Mouse (Mus musculus): Measurements from ENCODE around the gene Elac2. TPM values are rescaled to one million over a fixed set of nuclear protein-coding genes. Genes with fewer than 3 reads are reported as not detected.

Gene Elac2
- polyA plus RNA-seq (2016; fragmentation: Nextera tagmentation; extraction: Ambion mirVana) = 35.5 and 37.1 TPM in 2 replicates

DNA sequence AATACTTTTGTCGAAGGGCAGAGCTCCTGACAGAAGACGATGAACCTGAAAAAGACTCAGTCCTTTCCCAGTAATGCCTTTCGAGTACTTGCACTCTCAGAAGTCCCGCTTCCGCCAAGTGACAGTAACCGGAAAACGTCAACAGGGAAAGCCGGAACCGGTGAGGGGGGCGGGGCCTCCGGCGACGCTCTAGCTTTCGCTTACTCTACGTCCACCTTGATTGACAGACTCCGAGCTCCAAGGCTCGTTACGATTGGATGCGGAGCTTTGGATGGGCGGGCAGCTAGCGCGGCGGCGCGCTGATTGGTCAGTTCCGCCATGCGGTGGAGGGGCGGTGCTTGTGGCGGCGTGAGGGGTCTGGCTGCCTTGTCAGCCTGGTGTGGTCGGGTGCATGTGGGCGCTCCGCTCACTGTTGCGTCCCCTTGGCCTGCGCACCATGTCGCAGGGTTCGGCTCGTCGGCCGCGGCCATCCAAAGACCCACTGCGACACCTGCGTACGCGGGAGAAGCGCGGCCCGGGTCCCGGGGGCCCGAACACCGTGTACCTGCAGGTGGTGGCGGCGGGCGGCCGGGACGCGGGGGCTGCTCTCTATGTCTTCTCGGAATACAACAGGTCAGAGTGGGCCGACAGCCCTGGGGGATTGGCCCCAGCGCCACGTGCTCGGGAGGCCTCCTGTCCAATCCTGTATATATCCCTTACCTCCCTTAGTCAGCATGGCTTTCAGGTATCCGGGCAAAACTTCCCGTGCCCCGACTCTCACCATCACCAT is at the start of gene Elac2:
Gene Elac2, plus strand, starts transcription at position 319 of the 769 bp plus-strand sequence.
- H3K27me3 ChIP-seq = no peaks in the 10 kb centered on the region
- H3K4me3 ChIP-seq = peak within 1 kb of the TSS; percentile 94
- WGBS = under 1% methylated on average over 61 of the region's 65 CpGs
- H3K9ac ChIP-seq (replicated peaks) = peak within 1 kb of the TSS; percentile 81
- H3K36me3 ChIP-seq = peaks cover 31% of the 10 kb centered on the region
- H3K4me2 ChIP-seq (replicated peaks) = peak within 1 kb of the TSS; percentile 92
- no peaks in the 10 kb centered on the region for H3K9me3 ChIP-seq
- no peak within 1 kb of the TSS; the same call in 1 of the 2 replicates for H3K27ac ChIP-seq (replicated peaks)
- H3K4me1 ChIP-seq = peaks cover 15% of the 10 kb centered on the region
- ATAC-seq (ENCODE audit: low FRiP score, low read depth) = peak; percentile 99

- 97% methylated on average over 2 of the region's 2 CpGs for WGBS
- Histone ChIP-seq H3K36me3 (no peaks in the 10 kb centered on the region), H3K4me1 (no peaks in the 10 kb centered on the region), H3K4me2 (replicated peaks) (no peak overlapping the region), H3K9me3 (no peaks in the 10 kb centered on the region), H3K4me3 (no peak overlapping the region), H3K27ac (replicated peaks) (no peak overlapping the region), H3K9ac (replicated peaks) (no peak overlapping the region), H3K27me3 (no peaks in the 10 kb centered on the region)
- no peak for ATAC-seq (ENCODE audit: low FRiP score, low read depth)
These were observed 49.7 kb upstream of the Elac2 start for GRCm38 (mm10) chr11:64929130-64929529.

DNA sequence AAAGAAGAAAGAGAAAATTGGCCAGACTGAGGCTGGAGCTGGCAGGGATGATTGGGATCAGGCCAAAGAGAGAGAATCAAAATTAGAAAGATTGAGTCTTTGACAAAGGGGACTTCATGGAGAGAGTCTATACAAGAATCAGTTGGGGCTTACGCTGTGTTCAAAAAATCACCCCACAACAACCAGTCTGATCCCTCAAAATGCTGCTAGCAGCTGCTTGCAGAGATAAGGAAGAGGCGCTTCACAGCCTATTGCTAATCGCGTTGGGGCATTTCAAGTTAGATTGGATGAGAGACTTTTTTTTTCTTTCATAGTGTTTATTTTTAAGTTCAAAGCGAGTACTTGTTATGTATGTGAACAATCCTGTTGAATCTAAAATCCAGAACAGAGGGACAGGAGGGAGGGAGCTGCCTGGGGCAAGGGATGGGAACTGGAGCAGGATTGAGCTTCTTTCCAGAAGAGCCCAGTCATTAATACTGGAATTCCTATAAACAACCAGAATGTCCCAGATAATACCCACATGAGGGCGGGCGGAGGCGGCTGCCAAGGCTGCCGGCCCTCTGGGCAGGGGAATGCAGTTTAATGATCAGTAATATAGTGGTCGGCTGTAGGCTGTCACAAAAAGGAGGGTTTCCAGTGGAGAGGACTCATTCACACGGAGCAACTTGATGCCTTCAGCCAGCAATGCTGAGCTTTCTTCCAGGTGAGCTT is 47.6 kb upstream of the Elac2 start:
- no peak overlapping the region for H3K4me2 ChIP-seq (replicated peaks)
- 67% methylated on average over 11 of the region's 11 CpGs for whole genome bisulfite sequencing
- H3K9me3 ChIP-seq = no peaks in the 10 kb centered on the region
- H3K27me3 ChIP-seq = no peaks in the 10 kb centered on the region
- no peaks in the 10 kb centered on the region for H3K4me1 ChIP-seq
- no peak overlapping the region for H3K9ac ChIP-seq (replicated peaks)
- H3K36me3 ChIP-seq = no peaks in the 10 kb centered on the region
- H3K27ac ChIP-seq (replicated peaks) = no peak overlapping the region
- ATAC-seq (ENCODE audit: low FRiP score, low read depth) = no peak
- no peak overlapping the region for H3K4me3 ChIP-seq

- 97% methylated on average over 2 of the region's 2 CpGs for WGBS
- no peaks in the 10 kb centered on the region for H3K36me3 ChIP-seq
- no peaks in the 10 kb centered on the region for H3K9me3 ChIP-seq
- H3K4me2 ChIP-seq (replicated peaks) = no peak overlapping the region
- ATAC-seq (ENCODE audit: low FRiP score, low read depth) = no peak
- no peak overlapping the region for H3K9ac ChIP-seq (replicated peaks)
- H3K4me1 ChIP-seq = no peaks in the 10 kb centered on the region
- H3K27me3 ChIP-seq = no peaks in the 10 kb centered on the region
- H3K27ac ChIP-seq (replicated peaks) = no peak overlapping the region
- no peak overlapping the region for H3K4me3 ChIP-seq
These were observed 41.6 kb upstream of the Elac2 start for GRCm38 (mm10) chr11:64937226-64937625.

GRCm38 (mm10) chr11:64941193-64941592 is 37.6 kb upstream of the Elac2 start:
- 84% methylated on average over 2 of the region's 2 CpGs for WGBS
- H3K4me2 ChIP-seq (replicated peaks) = no peak overlapping the region
- no peak overlapping the region for H3K4me3 ChIP-seq
- no peak for ATAC-seq (ENCODE audit: low FRiP score, low read depth)
- H3K4me1 ChIP-seq = no peaks in the 10 kb centered on the region
- no peaks in the 10 kb centered on the region for H3K36me3 ChIP-seq
- H3K27ac ChIP-seq (replicated peaks) = no peak overlapping the region
- no peaks in the 10 kb centered on the region for H3K27me3 ChIP-seq
- H3K9ac ChIP-seq (replicated peaks) = no peak overlapping the region
- 0 out of 2 replicates have a peak, but pooled peaks cover 3% of the 10 kb centered on the region for H3K9me3 ChIP-seq

DNA sequence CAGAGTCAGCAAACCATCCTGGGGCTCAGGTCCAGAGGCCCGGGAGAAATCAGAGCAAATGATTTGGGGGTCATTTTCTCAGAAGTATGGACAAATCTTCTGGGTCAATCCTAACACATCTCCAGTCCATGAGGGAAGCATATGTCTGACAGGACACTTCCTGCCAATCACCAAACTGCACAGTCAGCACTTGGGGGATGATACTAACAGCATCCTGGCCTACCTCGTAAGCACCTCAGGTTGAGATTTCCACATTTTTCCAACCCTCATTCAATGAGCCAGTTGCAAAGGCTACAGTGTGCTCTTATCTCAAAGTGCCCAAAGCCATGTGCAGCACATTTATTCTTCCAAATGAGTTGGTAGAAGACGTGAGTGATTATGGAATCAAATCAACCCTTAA is 29.1 kb upstream of the Elac2 start:
- 0 out of 2 replicates have a peak, but pooled peaks cover 3% of the 10 kb centered on the region for H3K9me3 ChIP-seq
- H3K36me3 ChIP-seq = no peaks in the 10 kb centered on the region
- H3K4me2 ChIP-seq (replicated peaks) = no peak overlapping the region
- no peaks in the 10 kb centered on the region for H3K4me1 ChIP-seq
- H3K27ac ChIP-seq (replicated peaks) = no peak overlapping the region
- no peak for ATAC-seq (ENCODE audit: low FRiP score, low read depth)
- H3K4me3 ChIP-seq = no peak overlapping the region
- no peak overlapping the region for H3K9ac ChIP-seq (replicated peaks)
- 87% methylated on average over 3 of the region's 3 CpGs for WGBS
- no peaks in the 10 kb centered on the region for H3K27me3 ChIP-seq

GRCm38 (mm10) chr11:64956962-64957729 is 21.7 kb upstream of the Elac2 start:
- H3K4me3 ChIP-seq = no peak overlapping the region
- no peak overlapping the region for H3K27ac ChIP-seq (replicated peaks)
- H3K27me3 ChIP-seq = 0 out of 2 replicates have a peak, but pooled peaks cover 6% of the 10 kb centered on the region
- H3K4me1 ChIP-seq = peaks cover 9% of the 10 kb centered on the region
- peak overlapping the region; percentile 32 for H3K4me2 ChIP-seq (replicated peaks)
- no peak for ATAC-seq (ENCODE audit: low FRiP score, low read depth)
- 13% methylated on average over 16 of the region's 16 CpGs for WGBS
- no peak overlapping the region for H3K9ac ChIP-seq (replicated peaks)
- H3K9me3 ChIP-seq = no peaks in the 10 kb centered on the region
- no peaks in the 10 kb centered on the region for H3K36me3 ChIP-seq

DNA sequence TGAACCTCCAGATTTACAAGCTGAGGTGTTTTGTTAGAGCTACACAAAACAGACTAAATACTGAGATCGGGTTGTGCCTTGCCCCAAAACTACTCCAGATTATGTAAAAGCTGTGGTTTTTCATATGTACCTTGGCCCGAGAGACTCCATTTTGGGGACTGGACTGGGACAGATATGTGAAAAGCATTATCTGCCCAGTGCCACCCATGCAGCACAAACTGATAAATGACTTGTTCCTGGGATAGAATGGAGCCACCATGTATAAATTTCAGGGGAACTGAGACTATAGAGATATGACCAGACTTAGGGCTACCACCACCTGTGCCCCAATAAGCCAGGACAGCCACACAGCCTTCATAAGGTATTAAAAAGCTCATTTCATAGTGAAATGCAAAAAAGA is 16.2 kb upstream of the Elac2 start:
- 87% methylated on average over 2 of the region's 2 CpGs for WGBS
- peaks cover 11% of the 10 kb centered on the region; the same call in 1 of the 2 replicates for H3K27me3 ChIP-seq
- no peaks in the 10 kb centered on the region for H3K4me1 ChIP-seq
- H3K9me3 ChIP-seq = no peaks in the 10 kb centered on the region
- H3K4me3 ChIP-seq = no peak overlapping the region
- H3K9ac ChIP-seq (replicated peaks) = no peak overlapping the region
- no peaks in the 10 kb centered on the region for H3K36me3 ChIP-seq
- H3K27ac ChIP-seq (replicated peaks) = no peak overlapping the region
- no peak overlapping the region for H3K4me2 ChIP-seq (replicated peaks)
- ATAC-seq (ENCODE audit: low FRiP score, low read depth) = no peak

DNA sequence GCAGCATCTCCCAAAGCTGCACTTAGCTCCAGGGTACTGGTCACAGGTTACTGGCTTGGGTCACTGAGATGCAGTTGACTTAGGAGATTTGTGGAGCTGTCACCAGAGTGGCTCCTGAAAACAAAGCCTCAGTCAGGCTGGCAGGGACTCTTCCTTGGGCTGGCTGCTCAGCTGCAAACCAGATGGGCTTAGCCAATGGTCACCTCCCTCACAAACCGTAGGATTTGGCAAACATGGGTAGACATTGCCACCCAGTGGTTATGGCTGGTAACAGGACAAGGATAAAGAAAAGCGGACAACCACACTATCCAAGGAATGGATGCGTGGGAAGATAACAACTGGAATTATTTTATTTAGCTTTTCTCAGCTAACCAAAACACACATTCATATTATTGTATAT is 10.3 kb upstream of the Elac2 start:
- Histone ChIP-seq H3K4me1 (peaks cover 4% of the 10 kb centered on the region; the same call in 1 of the 2 replicates), H3K27me3 (peaks cover 18% of the 10 kb centered on the region), H3K4me2 (replicated peaks) (no peak overlapping the region), H3K36me3 (no peaks in the 10 kb centered on the region), H3K4me3 (no peak overlapping the region), H3K9me3 (no peaks in the 10 kb centered on the region), H3K27ac (replicated peaks) (no peak overlapping the region), H3K9ac (replicated peaks) (no peak overlapping the region)
- peak; percentile 83 for ATAC-seq (ENCODE audit: low FRiP score, low read depth)
- WGBS = 6% methylated on average over 3 of the region's 3 CpGs

- 64% methylated on average over 4 of the region's 4 CpGs for WGBS
- H3K4me3 ChIP-seq = no peak overlapping the region
- no peak overlapping the region for H3K9ac ChIP-seq (replicated peaks)
- no peaks in the 10 kb centered on the region for H3K36me3 ChIP-seq
- no peak overlapping the region for H3K27ac ChIP-seq (replicated peaks)
- H3K9me3 ChIP-seq = no peaks in the 10 kb centered on the region
- ATAC-seq (ENCODE audit: low FRiP score, low read depth) = no peak
- no peak overlapping the region for H3K4me2 ChIP-seq (replicated peaks)
- peaks cover 18% of the 10 kb centered on the region for H3K27me3 ChIP-seq
- peaks cover 4% of the 10 kb centered on the region; the same call in 1 of the 2 replicates for H3K4me1 ChIP-seq
These were observed 9.9 kb upstream of the Elac2 start for GRCm38 (mm10) chr11:64968939-64969342.

- Histone ChIP-seq H3K27ac (replicated peaks) (no peak overlapping the region), H3K36me3 (no peaks in the 10 kb centered on the region), H3K4me1 (peaks cover 4% of the 10 kb centered on the region; the same call in 1 of the 2 replicates), H3K9me3 (no peaks in the 10 kb centered on the region), H3K9ac (replicated peaks) (no peak overlapping the region), H3K27me3 (peaks cover 18% of the 10 kb centered on the region), H3K4me3 (no peak overlapping the region), H3K4me2 (replicated peaks) (no peak overlapping the region)
- no peak for ATAC-seq (ENCODE audit: low FRiP score, low read depth)
- WGBS = 74% methylated on average over 3 of the region's 3 CpGs
These were observed 7.3 kb upstream of the Elac2 start for GRCm38 (mm10) chr11:64971471-64971988.
